Mouse (Mus musculus) small intestine, adult 2 months (tissue): ENCODE results near the gene C1ra. TPM values are rescaled to one million over a fixed set of nuclear protein-coding genes. Genes with fewer than 3 reads are reported as not detected.
"Not testable (repeated sequence)": the region's sequence is repeated elsewhere in the genome, so short reads cannot be mapped to it uniquely, and the experiment has no call there.

Experiments
- H3K27ac ChIP-seq: fragments of 200-500 bp; 2 replicates; pipeline ENCODE4 v1.5.1; 2012; ENCODE audit warnings: low read depth, low read length, control low read depth, inconsistent platforms; ENCODE audit not compliant: insufficient read depth
- H3K27me3 ChIP-seq: fragments of 200-500 bp; 2 replicates; pipeline ENCODE4 v1.6.1; 2012; ENCODE audit warnings: mild to moderate bottlenecking, moderate library complexity, low read length, inconsistent platforms; ENCODE audit not compliant: control insufficient read depth, insufficient read depth
- H3K36me3 ChIP-seq: fragments of 200-500 bp; 2 replicates; pipeline ENCODE4 v1.6.1; 2012; ENCODE audit warnings: mild to moderate bottlenecking, low read length, control low read depth, inconsistent platforms; ENCODE audit not compliant: control insufficient read depth, insufficient read depth
- H3K4me1 ChIP-seq: fragments of 200-500 bp; 2 replicates; pipeline ENCODE4 v1.6.1; 2012; ENCODE audit warnings: low read length, inconsistent platforms, mixed read lengths; ENCODE audit not compliant: control insufficient read depth, insufficient read depth, insufficient read length
- H3K4me3 ChIP-seq: fragments of 200-500 bp; 2 replicates; pipeline ENCODE4 v1.5.1; 2012; ENCODE audit warnings: low read depth, mild to moderate bottlenecking, control low read depth, inconsistent platforms, low read length, moderate library complexity
- CTCF ChIP-seq: fragments of 200-500 bp; IDR thresholded peaks from 2 replicates; pipeline ENCODE4 v1.5.1; 2012; ENCODE audit warnings: low read depth, mild to moderate bottlenecking, control low read depth, inconsistent platforms, low read length, moderate library complexity, mixed read lengths; ENCODE audit not compliant: insufficient replicate concordance, insufficient read length; ENCODE audit errors: extremely low read depth
- POLR2A ChIP-seq: fragments of 200-500 bp; IDR thresholded peaks from 2 replicates; pipeline ENCODE4 v1.6.1; 2012; ENCODE audit warnings: low read depth, mild to moderate bottlenecking, control low read depth, inconsistent platforms, low read length, moderate library complexity
- WGBS: fragments of 180-500 bp; shearing (Covaris S2); methylation state at CpG from one replicate; pipeline ENCODE4 v1.1.7; 2018; 5-methylcytosine and 5-hydroxymethylcytosine counted together
- polyA plus RNA-seq: library from polyadenylated mRNA; depleted of rRNA; stranded (reverse); fragments of >200 nt; gene quantifications from 2 replicates; pipeline ENCODE4 v1.2.3, GENCODE M21; 2012

The C1ra gene
- polyA plus RNA-seq, 1 experiment = 9.1 TPM

- Histone ChIP-seq H3K4me1 (peaks cover 27% of the 10 kb centered on the region), H3K27me3 (no peaks in the 10 kb centered on the region), H3K27ac (peak overlapping the region; percentile 80), H3K4me3 (no peak overlapping the region), H3K36me3 (no peaks in the 10 kb centered on the region)
- WGBS = 34% methylated on average over 3 of the region's 3 CpGs
- no peak for TF ChIP-seq CTCF
- TF ChIP-seq POLR2A = no peak
Measured at GRCm38 (mm10) chr6:124478874-124479572, 33.2 kb upstream of the C1ra start.

- Histone ChIP-seq H3K4me3 (no peak overlapping the region), H3K27ac (no peak overlapping the region), H3K27me3 (no peaks in the 10 kb centered on the region), H3K4me1 (peaks cover 27% of the 10 kb centered on the region), H3K36me3 (no peaks in the 10 kb centered on the region)
- 58% methylated on average over 3 of the region's 3 CpGs for WGBS
- TF ChIP-seq CTCF (no peak), POLR2A (no peak)
Measured at GRCm38 (mm10) chr6:124479573-124479930, 32.7 kb upstream of the C1ra start.

GRCm38 (mm10) chr6:124480295-124480694 is 31.9 kb upstream of the C1ra start:
- no peaks in the 10 kb centered on the region for H3K36me3 ChIP-seq
- TF ChIP-seq CTCF (no peak), POLR2A (no peak)
- H3K4me1 ChIP-seq = peaks cover 29% of the 10 kb centered on the region
- no peak overlapping the region for H3K4me3 ChIP-seq
- H3K27ac ChIP-seq = no peak overlapping the region
- WGBS = 60% methylated on average over 4 of the region's 4 CpGs
- H3K27me3 ChIP-seq = no peaks in the 10 kb centered on the region

- WGBS = 39% methylated on average over 6 of the region's 6 CpGs
- H3K4me3 ChIP-seq = peak overlapping the region; percentile 25; the same call in 1 of the 2 replicates
- H3K27ac ChIP-seq = peak overlapping the region; percentile 40
- TF ChIP-seq POLR2A = no peak
- peak; percentile 51; the same call in 1 of the 2 replicates for TF ChIP-seq CTCF
- H3K36me3 ChIP-seq = no peaks in the 10 kb centered on the region
- H3K27me3 ChIP-seq = no peaks in the 10 kb centered on the region
- peaks cover 29% of the 10 kb centered on the region for H3K4me1 ChIP-seq
Measured at GRCm38 (mm10) chr6:124481571-124481970, 30.6 kb upstream of the C1ra start.

- 93% methylated on average over 3 of the region's 3 CpGs for WGBS
- H3K27ac ChIP-seq, H3K36me3 ChIP-seq, H3K4me3 ChIP-seq, H3K27me3 ChIP-seq: not testable (repeated sequence)
- H3K4me1 ChIP-seq = peaks cover 27% of the 10 kb centered on the region
Measured at GRCm38 (mm10) chr6:124483831-124484230, 28.4 kb upstream of the C1ra start.

GRCm38 (mm10) chr6:124484851-124485250 is 27.4 kb upstream of the C1ra start:
- peaks cover 22% of the 10 kb centered on the region for H3K4me1 ChIP-seq
- no peaks in the 10 kb centered on the region for H3K36me3 ChIP-seq
- H3K4me3 ChIP-seq = no peak overlapping the region
- H3K27me3 ChIP-seq = no peaks in the 10 kb centered on the region
- H3K27ac ChIP-seq = no peak overlapping the region; the same call in 1 of the 2 replicates
- 73% methylated on average over 7 of the region's 7 CpGs for WGBS
- no peak for TF ChIP-seq POLR2A
- no peak for TF ChIP-seq CTCF

- 79% methylated on average over 21 of the region's 21 CpGs for WGBS
- no peaks in the 10 kb centered on the region for H3K36me3 ChIP-seq
- H3K4me3 ChIP-seq = no peak overlapping the region
- TF ChIP-seq POLR2A = no peak
- no peak for TF ChIP-seq CTCF
- H3K27me3 ChIP-seq = no peaks in the 10 kb centered on the region
- H3K27ac ChIP-seq = peak overlapping the region; percentile 16; the same call in 1 of the 2 replicates
- peaks cover 22% of the 10 kb centered on the region for H3K4me1 ChIP-seq
Measured at GRCm38 (mm10) chr6:124485414-124486144, 26.6 kb upstream of the C1ra start.
